Mouse (Mus musculus) intestine, postnatal 0 days (tissue): ENCODE data around the gene Nyap1. TPM values are rescaled to one million over a fixed set of nuclear protein-coding genes. Genes with fewer than 3 reads are reported as not detected.

ENCODE experiments used
- ATAC-seq: fragments of 200-750 bp; cut with Nextera tagmentation; 2 replicates; pipeline ENCODE4 v1.8.0; 2017; ENCODE audit warnings: mild to moderate bottlenecking, moderate TSS enrichment, moderate library complexity
- H3K27ac ChIP-seq: fragments of 300-500 bp; sonication (generic); 2 replicates; pipeline ENCODE4 v1.5.1; 2014; ENCODE audit warnings: mild to moderate bottlenecking, low read depth, low read length, moderate library complexity
- H3K27me3 ChIP-seq: fragments of 300-500 bp; sonication (generic); replicated peaks from 2 replicates; pipeline ENCODE4 v1.6.1; 2014; ENCODE audit warnings: low read length, mixed read lengths; ENCODE audit not compliant: control insufficient read depth, insufficient read depth
- H3K36me3 ChIP-seq: fragments of 300-500 bp; sonication (generic); 2 replicates; pipeline ENCODE4 v1.6.1; 2014; ENCODE audit warnings: mild to moderate bottlenecking, moderate library complexity; ENCODE audit not compliant: control insufficient read depth, insufficient read depth
- H3K4me1 ChIP-seq: fragments of 300-500 bp; sonication (generic); replicated peaks from 2 replicates; pipeline ENCODE4 v1.6.1; 2014; ENCODE audit warnings: antibody characterized with exemption, low read length, mixed read lengths; ENCODE audit not compliant: control insufficient read depth, insufficient read depth
- H3K4me2 ChIP-seq: fragments of 300-500 bp; sonication (generic); replicated peaks from 2 replicates; pipeline ENCODE4 v1.6.1; 2014; ENCODE audit warnings: low read depth, mild to moderate bottlenecking, moderate library complexity
- H3K4me3 ChIP-seq: fragments of 300-500 bp; sonication (generic); 2 replicates; pipeline ENCODE4 v1.5.1; 2014; ENCODE audit warnings: low read depth, low read length
- H3K9ac ChIP-seq: fragments of 300-500 bp; sonication (generic); 2 replicates; pipeline ENCODE4 v1.6.1; 2014; ENCODE audit warnings: mild to moderate bottlenecking, low read depth, low read length
- H3K9me3 ChIP-seq: fragments of 300-500 bp; sonication (generic); 2 replicates; pipeline ENCODE4 v1.6.1; 2016; ENCODE audit warnings: mixed run types; ENCODE audit not compliant: control insufficient read depth
- CTCF ChIP-seq: sonication (generic); IDR thresholded peaks from 2 replicates; pipeline ENCODE4 v1.5.1; 2016; ENCODE audit warnings: low read depth, mild to moderate bottlenecking, control low read depth, antibody characterized with exemption, moderate library complexity
- WGBS: fragments of 180-500 bp; shearing (Covaris S2); extraction: QIAGEN DNeasy Blood & Tissue Kit; methylation state at CpG from one replicate; pipeline ENCODE4 v1.1.7; 2014; 5-methylcytosine and 5-hydroxymethylcytosine counted together
- polyA plus RNA-seq: library from polyadenylated mRNA; unstranded; fragments of >200 nt; fragmentation: Nextera tagmentation; extraction: Ambion mirVana; gene quantifications from 2 replicates; pipeline ENCODE4 v1.2.1, GENCODE M21; 2015

Nyap1 gene
- polyA plus RNA-seq, 1 experiment from 2014 or later: 1.6 TPM

GRCm38 (mm10) chr5:137713454-137713853 is 28.0 kb downstream of the Nyap1 start:
- H3K4me3 ChIP-seq: no peak overlapping the region
- no peaks in the 10 kb centered on the region for H3K36me3 ChIP-seq
- H3K4me1 ChIP-seq: no peaks in the 10 kb centered on the region
- no peak overlapping the region for H3K27ac ChIP-seq
- no peak overlapping the region for H3K9ac ChIP-seq
- H3K27me3 ChIP-seq: no peaks in the 10 kb centered on the region
- H3K4me2 ChIP-seq: no peak overlapping the region
- 80% methylated on average over 5 of the region's 5 CpGs for WGBS
- no peaks in the 10 kb centered on the region for H3K9me3 ChIP-seq
- no peak for ATAC-seq
- TF ChIP-seq CTCF: no peak

- WGBS: 24% methylated on average over 12 of the region's 12 CpGs
- ATAC-seq: peak; percentile 92
- Histone ChIP-seq H3K4me3 (no peak overlapping the region), H3K9me3 (no peaks in the 10 kb centered on the region), H3K4me2 (peak overlapping the region; percentile 45), H3K9ac (no peak overlapping the region), H3K36me3 (no peaks in the 10 kb centered on the region), H3K27ac (peak overlapping the region; percentile 79), H3K4me1 (no peaks in the 10 kb centered on the region), H3K27me3 (no peaks in the 10 kb centered on the region)
- no peak for TF ChIP-seq CTCF
Observed at GRCm38 (mm10) chr5:137706913-137707633, 34.3 kb downstream of the Nyap1 start.

- ATAC-seq: no peak
- Histone ChIP-seq H3K4me1 (no peaks in the 10 kb centered on the region), H3K9me3 (no peaks in the 10 kb centered on the region), H3K27me3 (no peaks in the 10 kb centered on the region), H3K4me2 (no peak overlapping the region), H3K36me3 (no peaks in the 10 kb centered on the region), H3K27ac (no peak overlapping the region), H3K9ac (no peak overlapping the region), H3K4me3 (no peak overlapping the region)
- TF ChIP-seq CTCF: no peak
- WGBS: 42% methylated on average over 6 of the region's 6 CpGs
Observed at GRCm38 (mm10) chr5:137705242-137705641, 36.2 kb downstream of the Nyap1 start.

- no peaks in the 10 kb centered on the region for H3K36me3 ChIP-seq
- no peak overlapping the region for H3K4me3 ChIP-seq
- TF ChIP-seq CTCF: no peak
- no peaks in the 10 kb centered on the region for H3K9me3 ChIP-seq
- H3K4me1 ChIP-seq: no peaks in the 10 kb centered on the region
- no peak overlapping the region for H3K9ac ChIP-seq
- no peak for ATAC-seq
- no peaks in the 10 kb centered on the region for H3K27me3 ChIP-seq
- no peak overlapping the region for H3K27ac ChIP-seq
- 44% methylated on average over 2 of the region's 2 CpGs for WGBS
- H3K4me2 ChIP-seq: no peak overlapping the region
Observed at GRCm38 (mm10) chr5:137699850-137700249, 41.6 kb downstream of the Nyap1 start.

GRCm38 (mm10) chr5:137699080-137699479 is 42.3 kb downstream of the Nyap1 start:
- Histone ChIP-seq H3K4me1 (no peaks in the 10 kb centered on the region), H3K36me3 (no peaks in the 10 kb centered on the region), H3K9me3 (no peaks in the 10 kb centered on the region), H3K9ac (no peak overlapping the region), H3K27ac (no peak overlapping the region), H3K4me2 (no peak overlapping the region), H3K27me3 (no peaks in the 10 kb centered on the region), H3K4me3 (no peak overlapping the region)
- 67% methylated on average over 3 of the region's 3 CpGs for WGBS
- ATAC-seq: no peak
- no peak for TF ChIP-seq CTCF

GRCm38 (mm10) chr5:137695930-137696329 is 45.5 kb downstream of the Nyap1 start:
- Histone ChIP-seq H3K27ac (no peak overlapping the region), H3K27me3 (no peaks in the 10 kb centered on the region), H3K4me3 (no peak overlapping the region), H3K9ac (no peak overlapping the region), H3K4me1 (no peaks in the 10 kb centered on the region), H3K36me3 (no peaks in the 10 kb centered on the region), H3K4me2 (no peak overlapping the region), H3K9me3 (no peaks in the 10 kb centered on the region)
- no peak for ATAC-seq
- WGBS: 57% methylated on average over 4 of the region's 4 CpGs
- TF ChIP-seq CTCF: no peak

GRCm38 (mm10) chr5:137694796-137695195 is 46.6 kb downstream of the Nyap1 start:
- Histone ChIP-seq H3K36me3 (no peaks in the 10 kb centered on the region), H3K4me2 (no peak overlapping the region), H3K9me3 (no peaks in the 10 kb centered on the region), H3K4me3 (no peak overlapping the region), H3K27me3 (no peaks in the 10 kb centered on the region), H3K4me1 (no peaks in the 10 kb centered on the region), H3K9ac (no peak overlapping the region), H3K27ac (no peak overlapping the region)
- ATAC-seq: no peak
- TF ChIP-seq CTCF: no peak
- WGBS: 91% methylated on average over 3 of the region's 3 CpGs
